9 mouse cellular contexts compared by ENCODE assay signal in the genomic region with DNA sequence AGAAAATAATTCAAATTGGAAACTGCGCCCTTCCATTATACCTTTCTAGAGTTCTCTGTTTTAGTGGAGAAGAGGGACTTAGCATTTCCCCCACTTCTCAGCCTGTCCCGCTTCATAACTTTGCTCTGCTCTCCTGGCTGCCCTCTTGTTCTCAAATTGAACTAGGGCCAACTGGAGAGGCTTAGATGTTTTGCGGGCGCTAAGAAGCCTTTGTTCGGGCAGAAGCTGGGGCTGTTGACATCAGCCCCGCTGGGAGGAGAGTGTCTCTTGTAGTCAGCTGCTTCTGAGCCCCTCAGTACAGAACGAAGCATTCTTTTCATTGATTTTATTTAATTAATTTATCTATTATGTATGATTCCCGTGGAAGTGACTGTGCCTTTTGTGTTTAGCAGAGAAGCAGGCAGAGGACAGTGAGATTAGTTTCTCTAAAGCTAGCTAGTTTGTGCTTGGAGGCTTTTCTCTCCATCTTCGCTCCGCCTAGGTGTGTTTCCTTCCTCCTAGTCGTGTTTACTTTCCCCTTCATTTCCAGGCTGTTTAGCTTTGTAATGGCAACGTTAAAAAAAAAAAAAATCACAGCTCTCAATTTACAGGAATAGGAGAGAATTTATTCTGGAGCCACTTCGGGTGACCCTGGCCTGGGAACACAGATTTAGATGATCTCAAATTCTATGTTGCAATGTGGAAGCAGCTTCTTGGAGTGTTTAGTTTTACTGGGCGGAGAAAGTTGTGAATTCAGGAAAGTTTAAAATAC. TPM values are rescaled to one million over a fixed set of nuclear protein-coding genes. Genes with fewer than 3 reads are reported as not detected.
DNase-seq lines count a peak whose midpoint lies in the region; ATAC-seq lines count a peak whose summit lies in the region.
"Had no signal": no experiment of that assay in that cellular context is flagged by ENCODE, and none has a peak within 500 bp of the region (broad histone marks: within the 10 kb centered on the region; RNA-seq: fewer than 3 reads in every experiment).

No protein-coding gene starts in this region.

- peak overlapping the region; percentile 11; the same call in 1 of the 2 replicates for H3K27ac ChIP-seq in embryonic facial prominence, embryonic 11.5 days (replicated peaks; ENCODE audit: low read depth, low read length)
- peak overlapping the region; percentile 77 for H3K27ac ChIP-seq in midbrain, embryonic 11.5 days (ENCODE audit: low read depth, low read length)

- intact Hi-C loops in heart, postnatal 10 days (cut with DNase I): loop anchor here (2.0 kb wide), 2 partner anchors 44 to 176 kb away; no protein-coding TSS in a partner anchor

- 8% methylated on average over 14 of the region's 14 CpGs for WGBS in embryonic facial prominence, embryonic 11.5 days
- WGBS in midbrain, embryonic 11.5 days: 11% methylated on average over 14 of the region's 14 CpGs

- ATAC-seq in embryonic facial prominence, embryonic 11.5 days (replicated peaks; ENCODE audit: insufficient number of reproducible peaks, low FRiP score, low TSS enrichment, low read depth): no peak
- peak; percentile 28 for ATAC-seq in midbrain, embryonic 11.5 days (ENCODE audit: low FRiP score)

- no peaks in the 10 kb centered on the region for H3K9me3 ChIP-seq in embryonic facial prominence, embryonic 11.5 days (replicated peaks; ENCODE audit: control insufficient read depth, low read length)
- no peaks in the 10 kb centered on the region for H3K9me3 ChIP-seq in midbrain, embryonic 11.5 days (ENCODE audit: control insufficient read depth, low read length)

- DNase-seq in 3134 (ENCODE audit: extremely low read depth, insufficient read length, low spot score): peak; percentile 63
- DNase-seq in CD8-positive naive resting alpha-beta T cell, adult 2 months (ENCODE audit: low read depth in 2 of 2, low spot score in 2 of 2): peak; percentile 46 to 57
- DNase-seq in embryonic facial prominence, embryonic 11.5 days (ENCODE audit: low spot score): peak; percentile 50
- peak; percentile 55 to 58 for DNase-seq in heart, postnatal 10 days
- peak; percentile 82 for DNase-seq in layer of hippocampus, adult 9-11 months
- DNase-seq in midbrain, embryonic 11.5 days (ENCODE audit: low spot score, missing footprints): peak; percentile 95
- DNase-seq in thymus, postnatal 0 days (ENCODE audit: low spot score): peak; percentile 33
- DNase-seq in Muller cell, postnatal 12 days (ENCODE audit: inconsistent ontology term): no peak

- peak overlapping the region; percentile 60 for H3K4me2 ChIP-seq in embryonic facial prominence, embryonic 11.5 days (ENCODE audit: low read depth, low read length)
- peak overlapping the region; percentile 93 for H3K4me2 ChIP-seq in midbrain, embryonic 11.5 days

- no peaks in the 10 kb centered on the region; the same call in 1 of the 2 replicates for H3K4me1 ChIP-seq in embryonic facial prominence, embryonic 11.5 days (ENCODE audit: control insufficient read depth, insufficient read depth, low read length)
- peaks cover 10% of the 10 kb centered on the region; the same call in 1 of the 2 replicates for H3K4me1 ChIP-seq in midbrain, embryonic 11.5 days (ENCODE audit: control insufficient read depth, insufficient read depth, low read length)

- H3K9ac ChIP-seq in embryonic facial prominence, embryonic 11.5 days (replicated peaks; ENCODE audit: low read length): peak overlapping the region; percentile 96
- peak overlapping the region; percentile 96 for H3K9ac ChIP-seq in midbrain, embryonic 11.5 days (ENCODE audit: low read length)

- H3K36me3 ChIP-seq in embryonic facial prominence, embryonic 11.5 days (replicated peaks; ENCODE audit: control insufficient read depth, insufficient read depth, low read depth, low read length): no peaks in the 10 kb centered on the region
- H3K36me3 ChIP-seq in midbrain, embryonic 11.5 days (ENCODE audit: control insufficient read depth, insufficient read depth, low read length): no peaks in the 10 kb centered on the region

- no peaks in the 10 kb centered on the region for H3K27me3 ChIP-seq in embryonic facial prominence, embryonic 11.5 days (ENCODE audit: control insufficient read depth, insufficient read depth, low read length)
- H3K27me3 ChIP-seq in midbrain, embryonic 11.5 days (ENCODE audit: control insufficient read depth, insufficient read depth, low read length): no peaks in the 10 kb centered on the region

- H3K4me3 ChIP-seq in embryonic facial prominence, embryonic 11.5 days (ENCODE audit: low read depth, low read length): peak overlapping the region; percentile 82
- peak overlapping the region; percentile 79 for H3K4me3 ChIP-seq in midbrain, embryonic 11.5 days (ENCODE audit: low read depth, low read length)

RNA-seq across cellular contexts. Expression of gene St6gal1, which starts 2.2 kb away (rescaled TPM):
- 34.9 and 36.6 TPM in 2 replicates for polyA plus RNA-seq in embryonic facial prominence, embryonic 11.5 days (2014; fragmentation: Nextera tagmentation; extraction: Ambion mirVana)
- 10 to 100 TPM; 14.4 to 17.9 TPM for total RNA-seq in heart, postnatal 10 days (2021)
- polyA plus RNA-seq in midbrain, embryonic 11.5 days (2014; fragmentation: Nextera tagmentation; extraction: Ambion mirVana): 31.8 and 34.1 TPM in 2 replicates
- polyA plus RNA-seq in thymus, postnatal 0 days (2015; fragmentation: Nextera tagmentation; extraction: Ambion mirVana): 37.9 and 42.2 TPM in 2 replicates
- polyA plus RNA-seq: erythroblast, embryonic 14.5 days had no signal
